Mouse (Mus musculus) heart, postnatal 36 days (tissue): ENCODE measurements around the gene Acot7. TPM values are rescaled to one million over a fixed set of nuclear protein-coding genes. Genes with fewer than 3 reads are reported as not detected.
A peak's percentile ranks its signal among the peaks of the same experiment; 100 is the strongest.

Experiments used
- DNase-seq, 2 experiments: peaks; one replicate each; pipeline ENCODE4 v3.0.0; 2021 to 2022
- intact Hi-C: fragments of 180-260 bp; cut with DNase I; formaldehyde crosslinking; loops from one replicate; pipeline ENCODE4 v1.15.1; 2025
- total RNA-seq, 2 experiments: library from RNA; stranded (reverse); gene quantifications; 2 replicates each; pipeline ENCODE4 v1.2.3; 2021

Acot7 gene
- total RNA-seq = 10 to 100 TPM; 58.7 to 59.1 TPM

GRCm38 (mm10) chr4:152177537-152178343, at the start of gene Acot7:
TSS of gene Acot7 (plus strand) at chr4:152178134.
- peak; percentile 88 to 89 for DNase-seq
- intact Hi-C loops = no loop called here

GRCm38 (mm10) chr4:152128784-152129183, 49.1 kb upstream of the Acot7 start:
- intact Hi-C loops = no loop called here
- no peak for DNase-seq

GRCm38 (mm10) chr4:152129395-152129930, 48.5 kb upstream of the Acot7 start:
- intact Hi-C loops = no loop called here
- DNase-seq = no peak

- DNase-seq = peak; percentile 68 to 73
- intact Hi-C loops = no loop called here
These were observed 46.9 kb upstream of the Acot7 start for GRCm38 (mm10) chr4:152130771-152131653.

GRCm38 (mm10) chr4:152131809-152132771, 45.8 kb upstream of the Acot7 start:
- intact Hi-C loops = no loop called here
- no peak for DNase-seq

- no peak for DNase-seq
- intact Hi-C loops = no loop called here
These were observed 45.2 kb upstream of the Acot7 start for GRCm38 (mm10) chr4:152132772-152133169.

GRCm38 (mm10) chr4:152133213-152133612, 44.7 kb upstream of the Acot7 start:
- intact Hi-C loops = no loop called here
- no peak for DNase-seq

- intact Hi-C loops = no loop called here
- DNase-seq = peak in 1 of 2 experiments; percentile 55
These were observed 43.4 kb upstream of the Acot7 start for GRCm38 (mm10) chr4:152134507-152134906.

- DNase-seq = no peak
- intact Hi-C loops = no loop called here
These were observed 42.6 kb upstream of the Acot7 start for GRCm38 (mm10) chr4:152135363-152135762.

GRCm38 (mm10) chr4:152136112-152136875, 41.6 kb upstream of the Acot7 start:
- intact Hi-C loops = no loop called here

GRCm38 (mm10) chr4:152136876-152137250, 41.1 kb upstream of the Acot7 start:
- intact Hi-C loops = no loop called here
- DNase-seq = no peak

More at GRCm38 (mm10) chr4:152136112-152136875, 41.6 kb upstream of the Acot7 start:
- no peak for DNase-seq

GRCm38 (mm10) chr4:152138497-152139260, 39.3 kb upstream of the Acot7 start:
- intact Hi-C loops = no loop called here

GRCm38 (mm10) chr4:152140441-152140840, 37.5 kb upstream of the Acot7 start:
- DNase-seq = peak in 1 of 2 experiments; percentile 47
- intact Hi-C loops = no loop called here

More at GRCm38 (mm10) chr4:152138497-152139260, 39.3 kb upstream of the Acot7 start:
- peak; percentile 89 for DNase-seq

GRCm38 (mm10) chr4:152141521-152142135, 36.3 kb upstream of the Acot7 start:
- DNase-seq = no peak
- intact Hi-C loops = no loop called here

- DNase-seq = no peak
- intact Hi-C loops = no loop called here
These were observed 34.3 kb upstream of the Acot7 start for GRCm38 (mm10) chr4:152143632-152144031.

- DNase-seq = no peak
- intact Hi-C loops = no loop called here
These were observed 32.5 kb upstream of the Acot7 start for GRCm38 (mm10) chr4:152145473-152145872.

GRCm38 (mm10) chr4:152146033-152146827, 31.7 kb upstream of the Acot7 start:
- no peak for DNase-seq

More at GRCm38 (mm10) chr4:152146033-152146827, 31.7 kb upstream of the Acot7 start:
- intact Hi-C loops = no loop called here
